Comparison of ENCODE assay signal across 23 mouse cellular contexts in the genomic region with DNA sequence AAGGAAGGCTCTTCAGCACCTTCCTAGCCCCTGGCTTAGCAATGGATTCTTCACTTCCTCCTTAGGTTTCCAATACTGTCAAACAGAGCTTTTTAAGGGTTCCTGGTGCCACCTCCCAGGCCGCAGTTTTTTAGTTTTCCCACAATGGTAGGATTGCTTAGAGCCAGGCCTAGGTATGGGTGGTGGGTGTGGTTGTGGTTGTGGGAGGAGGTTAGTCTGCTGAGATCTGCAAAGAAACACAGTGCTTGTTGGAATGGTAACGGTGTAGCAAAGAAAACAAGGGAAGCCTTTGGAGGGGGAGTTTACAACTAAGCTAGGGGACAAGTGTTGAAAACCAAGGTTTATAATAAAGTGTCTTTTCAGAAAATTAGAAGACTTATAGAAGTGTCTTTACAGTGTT. TPM values are rescaled to one million over a fixed set of nuclear protein-coding genes. Genes with fewer than 3 reads are reported as not detected.
DNase-seq lines count a peak whose midpoint lies in the region; ATAC-seq lines count a peak whose summit lies in the region.
"Had no signal": no experiment of that assay in that cellular context is flagged by ENCODE, and none has a peak within 500 bp of the region (broad histone marks: within the 10 kb centered on the region; RNA-seq: fewer than 3 reads in every experiment).

No protein-coding gene starts in this region.

- no peak overlapping the region for H3K4me3 ChIP-seq in forebrain, embryonic 11.5 days (ENCODE audit: low read depth, low read length)
- H3K4me3 ChIP-seq in forebrain, embryonic 14.5 days (ENCODE audit: low read depth, low read length), result no peak overlapping the region
- H3K4me3 ChIP-seq in liver, embryonic 13.5 days (replicated peaks), result no peak overlapping the region
- H3K4me3 ChIP-seq: embryonic facial prominence, embryonic 13.5 days; forebrain, embryonic 15.5 days; heart, embryonic 10.5 days; hindbrain, embryonic 13.5 days; intestine, embryonic 15.5 days had no signal

- no peaks in the 10 kb centered on the region for H3K36me3 ChIP-seq in forebrain, embryonic 11.5 days (ENCODE audit: control insufficient read depth, insufficient read depth, low read length)
- no peaks in the 10 kb centered on the region for H3K36me3 ChIP-seq in forebrain, embryonic 14.5 days (ENCODE audit: control insufficient read depth, insufficient read depth, low read length)
- no peaks in the 10 kb centered on the region for H3K36me3 ChIP-seq in liver, embryonic 13.5 days
- H3K36me3 ChIP-seq: embryonic facial prominence, embryonic 13.5 days; forebrain, embryonic 15.5 days; G1E; heart, embryonic 10.5 days; hindbrain, embryonic 13.5 days; intestine, embryonic 15.5 days had no signal

- H3K9ac ChIP-seq in forebrain, embryonic 11.5 days (ENCODE audit: low read length), result no peak overlapping the region
- H3K9ac ChIP-seq in forebrain, embryonic 14.5 days (ENCODE audit: low read length), result no peak overlapping the region
- peak overlapping the region; percentile 13; the same call in 1 of the 2 replicates for H3K9ac ChIP-seq in liver, embryonic 13.5 days
- H3K9ac ChIP-seq: embryonic facial prominence, embryonic 13.5 days; forebrain, embryonic 15.5 days; hindbrain, embryonic 13.5 days; intestine, embryonic 15.5 days had no signal

- ATAC-seq in forebrain, embryonic 11.5 days (replicated peaks; ENCODE audit: low FRiP score), result no peak
- no peak for ATAC-seq in forebrain, embryonic 14.5 days
- ATAC-seq in liver, embryonic 13.5 days (ENCODE audit: low read depth), result no peak
- no peak for ATAC-seq in erythroid progenitor cell, adult 5-6 weeks (replicated peaks; ENCODE audit: low FRiP score, poor library complexity, severe bottlenecking)
- ATAC-seq: forebrain, embryonic 15.5 days; intestine, embryonic 15.5 days had no signal

- no peak overlapping the region for H3K27ac ChIP-seq in forebrain, embryonic 11.5 days (ENCODE audit: low read depth, low read length)
- H3K27ac ChIP-seq in forebrain, embryonic 14.5 days (ENCODE audit: low read depth, low read length), result no peak overlapping the region
- peak overlapping the region; percentile 95 for H3K27ac ChIP-seq in liver, embryonic 13.5 days
- H3K27ac ChIP-seq: embryonic facial prominence, embryonic 13.5 days; forebrain, embryonic 15.5 days; heart, embryonic 10.5 days; hindbrain, embryonic 13.5 days; intestine, embryonic 15.5 days had no signal

- H3K27me3 ChIP-seq in forebrain, embryonic 11.5 days (ENCODE audit: control insufficient read depth, insufficient read depth, low read length), result no peaks in the 10 kb centered on the region
- no peaks in the 10 kb centered on the region for H3K27me3 ChIP-seq in forebrain, embryonic 14.5 days (replicated peaks; ENCODE audit: control insufficient read depth, insufficient read depth, low read length)
- H3K27me3 ChIP-seq in liver, embryonic 13.5 days, result no peaks in the 10 kb centered on the region
- H3K27me3 ChIP-seq: embryonic facial prominence, embryonic 13.5 days; forebrain, embryonic 15.5 days; hindbrain, embryonic 13.5 days; intestine, embryonic 15.5 days had no signal

- 80% methylated on average over 2 of the region's 2 CpGs for WGBS in forebrain, embryonic 11.5 days
- WGBS in forebrain, embryonic 14.5 days, result 86% methylated on average over 2 of the region's 2 CpGs
- WGBS in liver, embryonic 13.5 days (ENCODE audit: insufficient replicate concordance), result 42% methylated on average over 2 of the region's 2 CpGs

- H3K4me2 ChIP-seq in forebrain, embryonic 11.5 days (ENCODE audit: low read depth, low read length, severe bottlenecking), result no peak overlapping the region
- H3K4me2 ChIP-seq in forebrain, embryonic 14.5 days (ENCODE audit: low read length), result no peak overlapping the region
- H3K4me2 ChIP-seq in liver, embryonic 13.5 days, result no peak overlapping the region
- H3K4me2 ChIP-seq: embryonic facial prominence, embryonic 13.5 days; forebrain, embryonic 15.5 days; hindbrain, embryonic 13.5 days; intestine, embryonic 15.5 days had no signal

- no peaks in the 10 kb centered on the region for H3K9me3 ChIP-seq in forebrain, embryonic 11.5 days (ENCODE audit: control insufficient read depth, low read length)
- no peaks in the 10 kb centered on the region for H3K9me3 ChIP-seq in forebrain, embryonic 14.5 days (replicated peaks; ENCODE audit: control insufficient read depth, low read length)
- no peaks in the 10 kb centered on the region for H3K9me3 ChIP-seq in liver, embryonic 13.5 days (replicated peaks)
- H3K9me3 ChIP-seq: embryonic facial prominence, embryonic 13.5 days; forebrain, embryonic 15.5 days; G1E; heart, embryonic 10.5 days; hindbrain, embryonic 13.5 days; intestine, embryonic 15.5 days had no signal

- H3K4me1 ChIP-seq in forebrain, embryonic 11.5 days (replicated peaks; ENCODE audit: control insufficient read depth, insufficient read depth, low read length), result peaks cover under 1% of the 10 kb centered on the region; the same call in 1 of the 2 replicates
- H3K4me1 ChIP-seq in forebrain, embryonic 14.5 days (ENCODE audit: control insufficient read depth, insufficient read depth, low read length), result peaks cover 2% of the 10 kb centered on the region
- peaks cover 58% of the 10 kb centered on the region for H3K4me1 ChIP-seq in liver, embryonic 13.5 days (replicated peaks)
- H3K4me1 ChIP-seq: intestine, embryonic 15.5 days had no signal

- peak; percentile 28 for DNase-seq in forebrain, embryonic 11.5 days (ENCODE audit: low spot score)
- DNase-seq in forebrain, embryonic 14.5 days (ENCODE audit: low spot score), result no peak
- DNase-seq in testis, postnatal 14 days (ENCODE audit: low spot score), result peak; percentile 59
- no peak for DNase-seq in testis, postnatal 10 days (ENCODE audit: low spot score)
- no peak for DNase-seq in liver, embryonic 13.5 days
- DNase-seq in ovary, postnatal 10 days (ENCODE audit: low spot score), result no peak
- DNase-seq: adrenal gland, adult 2 months; adrenal gland, postnatal 25 days; B cell, adult 2 months; cerebellum, adult 18-20 months; cerebellum, adult 9-11 months; cerebellum, postnatal 36 days; gastrocnemius, postnatal 36 days; heart, adult 11 months; heart, postnatal 10 days; heart, postnatal 4 days had no signal

RNA-seq across cellular contexts. Expression of a gene that starts 3.0 kb away (rescaled TPM):
- polyA plus RNA-seq in forebrain, embryonic 11.5 days (2014; fragmentation: Nextera tagmentation; extraction: Ambion mirVana), result 122 and 131 TPM in 2 replicates
- polyA plus RNA-seq in forebrain, embryonic 14.5 days (2014; fragmentation: Nextera tagmentation; extraction: Ambion mirVana), result 91.6 and 116 TPM in 2 replicates
- polyA plus RNA-seq in liver, embryonic 13.5 days (2015; fragmentation: Nextera tagmentation; extraction: Ambion mirVana), result 29.7 and 36.1 TPM in 2 replicates
- 64.9 and 85.9 TPM in 2 replicates for total RNA-seq in erythroid progenitor cell, adult 5-6 weeks (2015; ENCODE audit: low replicate concordance)
- total RNA-seq in erythroid progenitor cell, adult 5-6 weeks (2017; ENCODE audit: low replicate concordance), result 68.4 and 88.1 TPM in 2 replicates

Comparison
In these comparisons a context has a peak if more than half of its experiments do, and no peak if none do; other contexts are left out.
1. DNase-seq: peak in forebrain, embryonic 11.5 days (single experiment) and testis, postnatal 14 days (single experiment); none in forebrain, embryonic 14.5 days (single experiment), testis, postnatal 10 days (single experiment), liver, embryonic 13.5 days (single experiment) and ovary, postnatal 10 days (single experiment).